Mouse (Mus musculus): ENCODE results near the gene Ermard. TPM values are rescaled to one million over a fixed set of nuclear protein-coding genes. Genes with fewer than 3 reads are reported as not detected.
"Not testable (repeated sequence)": the region's sequence is repeated elsewhere in the genome, so short reads cannot be mapped to it uniquely, and the experiment has no call there.

Ermard gene
- polyA plus RNA-seq, 1 experiment from 2014 or later = 97.6 TPM

GRCm38 (mm10) chr17:15031414-15031813 lies 9.6 kb upstream of the Ermard start:
- ATAC-seq (ENCODE audit: low FRiP score); H3K4me2 ChIP-seq; H3K4me3 ChIP-seq; H3K4me1 ChIP-seq (replicated peaks); H3K9me3 ChIP-seq; H3K27me3 ChIP-seq; H3K9ac ChIP-seq; H3K27ac ChIP-seq; H3K36me3 ChIP-seq: not testable (repeated sequence)
- WGBS = no CpG with 5 or more reads among the region's 4 CpGs

DNA sequence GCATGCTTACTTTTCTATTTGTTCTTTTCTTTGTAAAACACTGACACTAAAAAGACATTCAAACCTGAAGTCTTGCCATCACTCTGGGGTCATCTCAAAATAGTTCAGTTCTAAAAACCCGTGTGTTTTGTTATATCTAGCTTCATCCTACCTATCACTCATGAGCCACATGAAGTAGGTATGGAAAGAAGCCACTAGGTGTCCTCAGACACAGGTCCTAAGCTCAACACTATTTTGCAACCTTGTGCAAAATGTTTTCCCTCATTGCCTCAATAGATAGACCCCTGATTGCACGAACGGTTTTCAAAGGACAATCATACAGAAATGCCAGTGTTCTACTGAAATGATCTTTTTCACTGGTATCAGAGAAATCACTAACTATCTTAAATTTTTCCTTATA lies 553 bp upstream of the Ermard start:
- H3K27ac ChIP-seq; H3K4me2 ChIP-seq; H3K4me1 ChIP-seq (replicated peaks); H3K27me3 ChIP-seq; ATAC-seq (ENCODE audit: low FRiP score); H3K9me3 ChIP-seq; H3K4me3 ChIP-seq; H3K9ac ChIP-seq; H3K36me3 ChIP-seq: not testable (repeated sequence)
- no CpG with 5 or more reads among the region's 3 CpGs for WGBS

- not testable (repeated sequence) for H3K4me1 ChIP-seq (replicated peaks); H3K9ac ChIP-seq; H3K36me3 ChIP-seq; H3K27me3 ChIP-seq; H3K4me2 ChIP-seq; H3K9me3 ChIP-seq; H3K27ac ChIP-seq; ATAC-seq (ENCODE audit: low FRiP score); H3K4me3 ChIP-seq
- no CpG with 5 or more reads among the region's 1 CpGs for WGBS
Observed at GRCm38 (mm10) chr17:15050338-15050737, 9.3 kb downstream of the Ermard start.

DNA sequence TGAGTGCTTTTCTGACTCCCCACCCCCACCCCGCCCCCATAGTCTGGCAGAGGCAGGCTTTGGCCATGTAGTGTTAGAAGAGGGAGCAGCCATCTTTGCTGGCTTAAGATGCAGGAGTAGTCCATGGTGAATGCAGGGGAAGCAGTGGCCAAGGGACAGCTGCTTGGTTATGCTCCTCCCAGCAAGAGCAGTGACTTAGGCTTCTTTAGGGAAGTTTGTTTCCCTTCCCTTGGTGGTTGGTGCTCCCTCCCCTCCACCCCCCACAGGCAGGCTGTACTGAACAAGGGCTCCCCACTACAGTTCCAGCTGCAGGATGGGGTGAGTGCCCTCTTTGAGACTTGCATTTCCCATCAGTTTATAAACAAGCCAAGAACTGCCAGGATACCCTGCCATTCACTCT lies 11.8 kb downstream of the Ermard start:
- not testable (repeated sequence) for H3K27ac ChIP-seq; H3K9ac ChIP-seq; H3K4me3 ChIP-seq; ATAC-seq (ENCODE audit: low FRiP score); H3K27me3 ChIP-seq; H3K4me1 ChIP-seq (replicated peaks); H3K4me2 ChIP-seq; H3K9me3 ChIP-seq
- H3K36me3 ChIP-seq = peaks cover 27% of the 10 kb centered on the region
- WGBS = 67% methylated on average over 1 of the region's 1 CpGs

GRCm38 (mm10) chr17:15053183-15053828 lies 12.3 kb downstream of the Ermard start:
- H3K4me2 ChIP-seq; H3K27me3 ChIP-seq; H3K4me3 ChIP-seq; ATAC-seq (ENCODE audit: low FRiP score); H3K9me3 ChIP-seq; H3K9ac ChIP-seq; H3K4me1 ChIP-seq (replicated peaks); H3K27ac ChIP-seq: not testable (repeated sequence)
- WGBS = 91% methylated on average over 5 of the region's 8 CpGs
- H3K36me3 ChIP-seq = peaks cover 32% of the 10 kb centered on the region

DNA sequence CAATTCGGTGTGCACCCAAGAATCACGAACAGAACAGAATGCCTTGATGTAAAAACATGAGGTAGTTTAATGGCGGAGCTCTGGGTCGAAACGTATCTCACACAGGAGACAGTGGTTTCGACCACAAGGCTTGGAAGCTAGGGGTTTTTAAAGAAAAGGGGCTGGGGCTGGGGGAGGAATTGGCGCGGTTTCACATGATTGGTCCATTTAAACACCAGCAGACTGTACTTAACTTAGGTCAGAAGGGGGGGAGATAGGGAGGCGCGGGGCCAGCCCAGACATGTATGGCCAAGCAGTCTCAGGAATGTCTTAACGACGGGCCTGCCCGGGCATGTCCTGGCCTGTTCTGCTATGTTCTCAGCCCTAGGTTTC lies 12.8 kb downstream of the Ermard start:
- H3K36me3 ChIP-seq = peaks cover 37% of the 10 kb centered on the region
- not testable (repeated sequence) for ATAC-seq (ENCODE audit: low FRiP score); H3K9ac ChIP-seq; H3K4me3 ChIP-seq; H3K27ac ChIP-seq; H3K9me3 ChIP-seq; H3K27me3 ChIP-seq; H3K4me2 ChIP-seq; H3K4me1 ChIP-seq (replicated peaks)
- 94% methylated on average over 12 of the region's 13 CpGs for WGBS

DNA sequence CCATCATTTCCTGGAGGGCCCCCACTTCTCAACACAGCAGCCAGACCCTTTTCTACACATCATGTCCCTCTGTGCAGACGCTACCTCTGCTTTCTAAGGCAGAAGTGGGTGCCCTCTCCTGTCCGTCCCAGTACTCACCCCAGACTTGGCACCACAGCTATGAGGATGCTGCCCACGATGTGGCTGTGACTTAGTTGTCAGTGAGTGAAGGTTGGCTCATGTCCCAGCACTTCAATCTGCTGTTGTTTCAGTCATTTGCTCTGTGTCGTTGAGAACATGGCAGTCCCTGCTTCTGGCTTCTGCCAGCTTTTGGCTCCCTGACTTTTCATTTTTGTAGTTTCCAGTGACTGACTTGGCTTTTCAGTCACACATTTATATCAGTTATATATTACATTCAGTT lies 14.9 kb downstream of the Ermard start:
- Histone ChIP-seq H3K4me2 (no peak overlapping the region), H3K36me3 (peaks cover 58% of the 10 kb centered on the region), H3K4me1 (replicated peaks) (no peaks in the 10 kb centered on the region), H3K27me3 (no peaks in the 10 kb centered on the region), H3K27ac (no peak overlapping the region), H3K4me3 (no peak overlapping the region), H3K9ac (no peak overlapping the region), H3K9me3 (no peaks in the 10 kb centered on the region)
- WGBS = 85% methylated on average over 4 of the region's 4 CpGs
- no peak for ATAC-seq (ENCODE audit: low FRiP score)

- H3K9me3 ChIP-seq = no peaks in the 10 kb centered on the region
Observed at GRCm38 (mm10) chr17:15058161-15058591, 17.2 kb downstream of the Ermard start.

GRCm38 (mm10) chr17:15059646-15060045 lies 18.6 kb downstream of the Ermard start:
- no peak for ATAC-seq (ENCODE audit: low FRiP score)
- 96% methylated on average over 14 of the region's 14 CpGs for WGBS
- Histone ChIP-seq H3K4me3 (no peak overlapping the region), H3K9me3 (no peaks in the 10 kb centered on the region), H3K27ac (no peak overlapping the region), H3K27me3 (no peaks in the 10 kb centered on the region), H3K4me1 (replicated peaks) (no peaks in the 10 kb centered on the region), H3K36me3 (peaks cover 88% of the 10 kb centered on the region), H3K4me2 (no peak overlapping the region), H3K9ac (no peak overlapping the region)

More at GRCm38 (mm10) chr17:15058161-15058591, 17.2 kb downstream of the Ermard start:
- no peak overlapping the region for H3K4me2 ChIP-seq
- no peaks in the 10 kb centered on the region for H3K27me3 ChIP-seq
- H3K36me3 ChIP-seq = peaks cover 81% of the 10 kb centered on the region
- no peak for ATAC-seq (ENCODE audit: low FRiP score)
- no peak overlapping the region for H3K4me3 ChIP-seq
- H3K4me1 ChIP-seq (replicated peaks) = no peaks in the 10 kb centered on the region
- 89% methylated on average over 5 of the region's 5 CpGs for WGBS
- no peak overlapping the region for H3K27ac ChIP-seq
- H3K9ac ChIP-seq = no peak overlapping the region

- Histone ChIP-seq H3K4me2 (no peak overlapping the region), H3K9ac (no peak overlapping the region), H3K27me3 (no peaks in the 10 kb centered on the region), H3K36me3 (peaks cover 82% of the 10 kb centered on the region), H3K4me1 (replicated peaks) (no peaks in the 10 kb centered on the region), H3K27ac (no peak overlapping the region), H3K4me3 (no peak overlapping the region), H3K9me3 (no peaks in the 10 kb centered on the region)
- ATAC-seq (ENCODE audit: low FRiP score) = no peak
- WGBS = 92% methylated on average over 6 of the region's 6 CpGs
Observed at GRCm38 (mm10) chr17:15060356-15060755, 19.3 kb downstream of the Ermard start.

DNA sequence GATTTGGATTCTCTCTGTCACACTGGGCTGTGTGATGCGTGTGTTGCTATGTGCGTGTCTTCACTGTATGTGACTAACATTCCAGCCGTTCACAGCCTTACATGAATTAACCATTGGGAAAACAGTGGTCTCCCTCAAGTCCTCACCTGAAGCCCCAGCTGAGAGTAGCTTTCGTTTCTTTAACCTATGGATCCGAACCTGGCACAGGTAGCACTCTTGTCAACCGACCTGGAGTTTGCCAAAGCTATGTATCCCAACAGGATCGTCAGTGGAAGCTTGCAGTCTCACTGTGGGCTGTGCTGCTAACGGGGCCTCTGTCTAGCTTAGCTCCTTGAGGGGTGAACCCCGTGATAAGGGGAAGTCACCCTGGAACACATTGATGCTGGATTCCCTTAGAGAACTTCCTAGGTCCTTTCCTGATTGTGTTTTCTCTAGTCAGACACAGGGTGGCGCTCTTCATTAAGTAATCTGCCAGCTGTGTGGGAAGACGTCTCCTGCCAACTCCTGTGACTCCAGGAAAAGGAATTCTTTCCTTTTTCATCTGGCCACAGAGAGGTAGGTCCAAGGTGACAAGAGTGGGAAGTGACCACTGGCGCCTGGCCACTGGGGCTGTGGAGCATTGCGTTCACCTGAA lies 24.5 kb downstream of the Ermard start:
- Histone ChIP-seq H3K9ac (peak overlapping the region; percentile 43), H3K27ac (peak overlapping the region; percentile 67), H3K4me2 (peak overlapping the region; percentile 44), H3K36me3 (peaks cover 34% of the 10 kb centered on the region), H3K4me3 (peak overlapping the region; percentile 7; the same call in 1 of the 2 replicates), H3K4me1 (replicated peaks) (peaks cover 12% of the 10 kb centered on the region), H3K27me3 (no peaks in the 10 kb centered on the region), H3K9me3 (no peaks in the 10 kb centered on the region)
- WGBS = 42% methylated on average over 13 of the region's 13 CpGs
- ATAC-seq (ENCODE audit: low FRiP score) = peak; percentile 84

GRCm38 (mm10) chr17:15066066-15066465 lies 25.1 kb downstream of the Ermard start:
- ATAC-seq (ENCODE audit: low FRiP score) = peak; percentile 86
- peaks cover 29% of the 10 kb centered on the region for H3K36me3 ChIP-seq
- H3K9ac ChIP-seq = peak overlapping the region; percentile 43
- peak overlapping the region; percentile 7; the same call in 1 of the 2 replicates for H3K4me3 ChIP-seq
- H3K9me3 ChIP-seq = no peaks in the 10 kb centered on the region
- no peaks in the 10 kb centered on the region for H3K27me3 ChIP-seq
- H3K4me2 ChIP-seq = peak overlapping the region; percentile 44
- H3K27ac ChIP-seq = peak overlapping the region; percentile 67
- 37% methylated on average over 6 of the region's 6 CpGs for WGBS
- H3K4me1 ChIP-seq (replicated peaks) = peaks cover 12% of the 10 kb centered on the region

- Histone ChIP-seq H3K9me3 (no peaks in the 10 kb centered on the region), H3K4me2 (no peak overlapping the region), H3K4me3 (no peak overlapping the region), H3K36me3 (peaks cover 20% of the 10 kb centered on the region), H3K27ac (no peak overlapping the region), H3K4me1 (replicated peaks) (peaks cover 12% of the 10 kb centered on the region), H3K27me3 (no peaks in the 10 kb centered on the region), H3K9ac (peak overlapping the region; percentile 24; the same call in 1 of the 2 replicates)
- ATAC-seq (ENCODE audit: low FRiP score) = no peak
- 68% methylated on average over 1 of the region's 1 CpGs for WGBS
Observed at GRCm38 (mm10) chr17:15066911-15067310, 25.9 kb downstream of the Ermard start.
